Mouse (Mus musculus) adrenal gland, postnatal 10 days (tissue): ENCODE measurements around the gene Slc13a1. TPM values are rescaled to one million over a fixed set of nuclear protein-coding genes. Genes with fewer than 3 reads are reported as not detected.

Experiments
- DNase-seq: peaks from one replicate; pipeline ENCODE4 v3.0.0; 2021; ENCODE audit warnings: mixed read lengths
- microRNA-seq: library from miRNA; unstranded; fragments of <30 nt; microRNA quantifications from one replicate; pipeline ENCODE4 v1.2.0, GENCODE M21; 2021
- total RNA-seq, 2 experiments: library from RNA; stranded (reverse); gene quantifications; 2 replicates each; pipeline ENCODE4 v1.2.3; 2021

Gene Slc13a1
- total RNA-seq, 2 experiments from 2014 or later, result 0.09 to 0.30 TPM

DNA sequence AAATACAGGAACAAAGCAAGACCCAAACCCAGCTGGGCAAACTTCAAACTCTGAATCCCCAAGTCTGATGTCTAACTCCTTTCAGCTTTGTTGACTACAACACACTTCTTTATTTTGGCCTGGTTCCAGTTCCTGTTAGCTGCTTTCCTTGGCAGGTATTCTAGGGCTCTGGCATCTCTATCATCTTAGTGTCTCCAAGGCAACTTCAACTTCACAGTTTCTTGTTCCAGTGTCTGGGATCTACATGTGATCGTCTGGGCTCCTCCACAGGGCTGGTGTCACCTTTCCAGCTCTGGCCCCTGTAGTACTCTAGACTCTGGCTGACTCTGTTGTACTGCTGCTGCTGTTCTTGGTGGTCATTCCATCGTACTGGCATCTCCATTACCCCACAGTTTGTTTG is 91.8 kb downstream of the Slc13a1 start:
- DNase-seq, result no peak

- no peak for DNase-seq
Observed at GRCm38 (mm10) chr6:24072804-24073203, 95.1 kb downstream of the Slc13a1 start.

- no peak for DNase-seq
Observed at GRCm38 (mm10) chr6:24059754-24060153, 108.1 kb downstream of the Slc13a1 start.

DNA sequence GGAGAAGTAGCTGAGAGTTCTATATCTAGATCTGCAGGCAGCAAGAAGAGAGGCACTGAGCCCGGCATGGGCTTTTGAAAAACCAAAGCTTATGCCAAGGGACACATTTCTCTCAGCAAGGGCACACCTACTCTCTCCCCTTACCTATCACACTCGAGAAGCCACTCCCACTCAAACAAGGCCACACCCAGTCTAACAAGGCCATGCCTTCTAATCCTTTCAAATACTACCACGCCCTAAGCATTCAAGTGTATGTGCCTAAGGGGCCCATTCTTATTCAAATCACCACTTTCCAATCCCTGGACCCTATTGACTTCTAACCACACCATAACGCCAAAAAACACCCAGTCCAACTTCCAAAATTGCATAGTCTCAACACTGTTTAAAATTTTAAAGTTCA is 112.8 kb downstream of the Slc13a1 start:
- DNase-seq, result no peak

GRCm38 (mm10) chr6:24054086-24054710 is 113.7 kb downstream of the Slc13a1 start:
- no peak for DNase-seq

DNA sequence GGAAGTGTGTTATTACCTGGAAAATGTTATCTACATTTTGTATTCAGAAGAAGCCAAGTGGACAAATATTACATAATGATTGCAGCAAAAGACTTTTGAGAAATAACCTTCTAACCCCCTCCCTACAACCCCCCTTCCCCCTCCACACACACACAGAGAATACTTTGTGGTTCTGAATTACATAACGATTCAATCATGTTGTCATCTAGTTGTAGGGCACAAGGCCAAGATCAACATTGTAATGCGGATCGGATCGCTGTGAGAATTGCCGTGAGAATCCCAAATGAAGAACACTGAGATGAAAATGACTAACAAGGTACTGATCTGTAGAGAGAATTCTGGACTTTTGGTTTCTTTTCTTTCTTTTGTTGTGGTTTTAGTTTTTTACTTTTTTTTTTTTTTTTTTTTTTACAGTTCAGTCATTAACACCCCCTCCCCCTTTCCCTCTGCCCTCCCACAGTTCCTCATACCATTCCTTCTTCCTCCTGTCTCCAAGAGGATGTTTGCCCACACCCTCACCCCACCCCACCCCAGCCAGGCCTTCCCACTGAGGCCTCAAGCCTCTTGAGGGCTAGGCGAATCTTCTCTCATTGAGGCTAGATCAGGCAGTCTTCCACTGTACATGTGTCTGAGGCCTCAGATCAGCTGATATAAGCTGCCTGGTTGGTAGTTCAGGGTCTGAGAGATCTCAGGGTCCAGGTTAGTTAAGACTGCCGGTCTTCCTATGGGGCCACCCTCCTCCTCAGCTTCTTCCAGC is 120.7 kb downstream of the Slc13a1 start:
- DNase-seq, result peak; percentile 25

- no peak for DNase-seq
Observed at GRCm38 (mm10) chr6:24043496-24043895, 124.4 kb downstream of the Slc13a1 start.

Small RNAs within 50 kb of the gene (microRNA-seq; reads per million reads assigned to microRNA genes)
- not detected for gene Gm26386

Other genes with a start within 250 kb of the Slc13a1 start
- not detected for gene Tas2r118, start 198.0 kb downstream of the Slc13a1 start, total RNA-seq